Mouse (Mus musculus): ENCODE data around the gene Fignl1.

Fignl1 gene

DNA sequence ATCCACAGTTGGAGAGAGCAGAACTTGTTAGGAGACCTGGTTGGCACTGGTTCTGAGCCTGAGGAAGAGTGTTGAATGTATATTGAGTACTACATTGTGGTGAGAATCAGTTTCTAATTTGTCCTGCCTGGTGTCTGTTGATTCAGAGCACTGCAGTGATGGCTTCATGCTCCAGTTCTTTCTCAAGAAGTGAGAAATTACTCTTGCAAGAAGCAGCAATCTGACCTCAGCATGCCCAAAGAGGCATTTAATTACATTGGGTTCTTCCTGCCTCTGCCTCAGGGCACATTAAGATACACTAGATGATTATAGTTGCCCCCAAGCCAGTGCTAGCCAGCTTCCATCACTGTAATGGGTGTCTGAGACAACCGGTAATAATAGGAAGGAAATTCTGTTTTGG lies 49.9 kb downstream of the Fignl1 start:
- DNase-seq = no peak

- no peak for DNase-seq
These were observed 50.6 kb downstream of the Fignl1 start for GRCm38 (mm10) chr11:11758121-11758520.

GRCm38 (mm10) chr11:11752859-11753258 lies 55.9 kb downstream of the Fignl1 start:
- DNase-seq = no peak

GRCm38 (mm10) chr11:11751091-11751490 lies 57.7 kb downstream of the Fignl1 start:
- DNase-seq = no peak

DNA sequence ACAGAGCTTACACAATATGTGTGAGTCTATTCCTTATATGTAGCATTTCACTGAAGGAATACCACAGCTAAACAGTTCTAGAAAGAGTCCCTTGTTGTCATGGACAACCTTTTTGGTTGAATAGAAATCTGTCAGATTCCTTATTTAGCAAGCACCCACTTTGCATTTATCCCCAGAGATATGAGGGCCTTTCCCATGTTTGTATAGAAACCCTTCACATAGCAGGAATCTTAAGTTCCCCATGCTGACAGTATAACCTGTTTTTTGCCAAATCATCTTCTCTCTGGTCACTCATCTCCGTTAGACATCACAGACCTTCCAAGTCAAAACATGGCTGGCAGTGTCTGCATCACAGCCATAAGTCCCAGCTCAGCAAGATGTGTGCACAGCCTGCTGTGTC lies 64.5 kb downstream of the Fignl1 start:
- no peak for DNase-seq

DNA sequence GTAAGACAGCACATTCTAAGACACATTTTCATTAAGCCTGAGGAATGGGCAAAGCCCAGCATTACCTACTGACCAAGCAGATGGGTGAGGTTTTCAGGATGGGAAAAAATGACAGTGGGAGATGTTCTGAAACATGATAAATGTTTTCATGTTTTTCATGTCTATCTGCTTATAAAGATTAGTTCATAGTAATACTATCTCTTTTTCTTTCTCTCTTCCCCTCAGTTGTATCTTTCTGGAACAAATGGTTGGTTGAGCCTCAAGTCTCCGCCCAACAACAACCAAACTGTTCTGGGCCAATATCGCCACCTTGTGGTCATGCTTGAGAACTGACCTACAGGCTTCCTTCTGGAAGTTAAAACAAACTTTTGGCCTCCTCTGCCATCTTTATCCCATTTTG lies 66.1 kb downstream of the Fignl1 start:
- DNase-seq = peak; percentile 51

- no peak for DNase-seq
These were observed 67.2 kb downstream of the Fignl1 start for GRCm38 (mm10) chr11:11741574-11741973.

DNA sequence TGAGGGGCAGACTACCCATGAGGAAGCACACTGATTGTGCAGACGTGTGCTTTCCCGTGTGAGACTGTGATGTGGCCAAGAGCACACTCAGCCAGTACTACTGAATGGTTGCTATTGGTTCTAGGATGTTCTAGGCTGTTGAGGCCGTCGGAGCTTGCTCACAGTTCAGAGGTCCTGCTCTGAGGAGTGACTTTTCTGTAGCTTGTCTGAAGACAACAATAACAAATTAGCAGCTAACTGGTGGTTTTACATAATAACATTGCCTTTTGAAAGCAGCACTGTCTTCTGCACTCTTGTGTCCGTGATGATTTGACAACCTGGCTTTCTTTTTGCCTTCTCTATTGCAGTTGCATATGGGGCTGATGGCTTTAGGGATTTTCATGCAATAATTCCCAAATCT lies 68.2 kb downstream of the Fignl1 start:
- no peak for DNase-seq

DNA sequence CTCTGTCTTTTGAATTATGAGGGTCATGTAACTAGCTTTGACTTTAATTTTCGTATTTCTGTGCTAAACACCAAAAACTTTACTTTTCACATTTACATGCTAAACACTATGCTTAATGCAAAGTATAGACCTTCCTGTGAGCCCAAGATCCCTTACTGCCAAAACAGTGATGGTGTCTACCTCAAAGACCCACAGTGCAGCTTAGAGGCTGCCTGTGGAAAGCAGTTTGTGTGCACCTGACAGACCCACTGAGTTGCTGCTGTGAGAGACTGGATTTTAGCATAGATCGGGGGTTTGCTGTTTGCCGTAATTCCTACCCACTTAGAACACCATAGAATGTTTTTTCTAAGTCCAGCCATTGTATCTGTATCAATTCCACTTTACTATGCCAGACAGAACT lies 69.7 kb downstream of the Fignl1 start:
- no peak for DNase-seq

- no peak for DNase-seq
These were observed 71.2 kb downstream of the Fignl1 start for GRCm38 (mm10) chr11:11737562-11737961.
